Mouse (Mus musculus) gastrocnemius, adult 18-20 months (tissue): Measurements from ENCODE around the gene Baiap2l1. TPM values are rescaled to one million over a fixed set of nuclear protein-coding genes. Genes with fewer than 3 reads are reported as not detected.

Experiments used
- DNase-seq: peaks from one replicate; pipeline ENCODE4 v3.0.0; 2021; ENCODE audit warnings: low spot score
- total RNA-seq, 2 experiments: library from RNA; stranded (reverse); gene quantifications; 2 replicates each; pipeline ENCODE4 v1.2.3; 2021

Baiap2l1 gene
- total RNA-seq, 2 experiments from 2014 or later, result 0.37 to 0.52 TPM

DNA sequence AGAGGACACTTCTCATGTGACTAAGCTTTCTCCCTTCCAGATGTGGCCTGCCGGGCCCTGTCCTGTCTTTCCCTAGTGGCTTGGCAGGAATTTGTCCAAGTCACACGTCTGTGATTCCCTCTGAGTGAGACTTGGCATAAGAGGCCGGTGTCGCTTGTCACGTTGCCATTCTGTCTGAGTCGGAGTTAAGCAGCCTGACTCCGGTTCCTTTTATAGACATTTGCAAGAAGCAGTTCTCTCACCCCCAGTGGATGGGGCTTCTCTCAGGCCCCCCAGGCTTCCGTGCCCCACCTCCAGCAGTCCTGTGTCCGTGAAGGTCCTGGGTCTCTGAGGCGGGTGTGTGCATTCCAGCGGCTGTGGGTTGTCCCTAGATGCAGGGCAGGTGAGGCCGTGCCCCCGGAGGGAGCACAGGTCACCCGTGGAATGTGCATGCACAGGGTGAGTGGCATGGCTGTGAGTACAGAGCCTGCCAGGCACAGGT lies 99.7 kb downstream of the Baiap2l1 start:
- peak; percentile 83 for DNase-seq

GRCm38 (mm10) chr5:144257451-144258110 lies 100.3 kb downstream of the Baiap2l1 start:
- no peak for DNase-seq

DNA sequence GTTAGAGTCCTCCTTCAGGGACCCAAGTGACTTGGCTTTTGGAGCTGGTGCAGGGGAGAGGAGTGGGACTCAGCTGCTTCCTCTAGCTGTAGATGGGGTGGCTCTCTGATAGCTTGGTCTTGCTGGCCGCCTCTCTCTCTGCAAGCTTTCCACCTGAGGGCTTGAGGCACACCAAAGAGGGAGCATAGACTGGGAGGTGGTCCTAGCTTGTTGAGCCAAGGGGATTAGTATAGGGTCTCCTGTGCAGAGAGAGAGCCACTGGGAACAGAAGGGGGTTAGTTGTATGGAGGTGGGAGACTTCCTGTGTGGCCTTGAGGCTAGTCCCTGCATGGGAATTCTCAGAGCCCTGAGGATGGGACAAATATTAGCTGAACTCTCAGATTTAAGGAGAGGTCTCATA lies 101.0 kb downstream of the Baiap2l1 start:
- DNase-seq, result no peak

DNA sequence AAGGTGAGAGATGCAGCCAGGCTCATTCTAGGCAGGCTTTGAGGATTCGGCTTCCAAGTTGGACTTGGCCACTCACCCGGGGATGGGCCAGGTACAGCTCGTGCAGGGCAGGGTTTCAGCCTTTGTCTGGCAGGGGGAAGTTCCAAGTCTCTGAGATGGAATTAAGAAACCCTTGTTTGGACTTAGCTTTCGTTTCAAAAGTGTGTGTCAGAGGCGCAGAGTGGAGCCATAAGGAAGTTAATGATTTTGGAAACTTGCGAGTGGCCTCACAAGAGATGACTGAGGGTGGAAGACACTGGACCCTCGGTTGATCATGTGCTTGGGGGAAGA lies 101.4 kb downstream of the Baiap2l1 start:
- no peak for DNase-seq

DNA sequence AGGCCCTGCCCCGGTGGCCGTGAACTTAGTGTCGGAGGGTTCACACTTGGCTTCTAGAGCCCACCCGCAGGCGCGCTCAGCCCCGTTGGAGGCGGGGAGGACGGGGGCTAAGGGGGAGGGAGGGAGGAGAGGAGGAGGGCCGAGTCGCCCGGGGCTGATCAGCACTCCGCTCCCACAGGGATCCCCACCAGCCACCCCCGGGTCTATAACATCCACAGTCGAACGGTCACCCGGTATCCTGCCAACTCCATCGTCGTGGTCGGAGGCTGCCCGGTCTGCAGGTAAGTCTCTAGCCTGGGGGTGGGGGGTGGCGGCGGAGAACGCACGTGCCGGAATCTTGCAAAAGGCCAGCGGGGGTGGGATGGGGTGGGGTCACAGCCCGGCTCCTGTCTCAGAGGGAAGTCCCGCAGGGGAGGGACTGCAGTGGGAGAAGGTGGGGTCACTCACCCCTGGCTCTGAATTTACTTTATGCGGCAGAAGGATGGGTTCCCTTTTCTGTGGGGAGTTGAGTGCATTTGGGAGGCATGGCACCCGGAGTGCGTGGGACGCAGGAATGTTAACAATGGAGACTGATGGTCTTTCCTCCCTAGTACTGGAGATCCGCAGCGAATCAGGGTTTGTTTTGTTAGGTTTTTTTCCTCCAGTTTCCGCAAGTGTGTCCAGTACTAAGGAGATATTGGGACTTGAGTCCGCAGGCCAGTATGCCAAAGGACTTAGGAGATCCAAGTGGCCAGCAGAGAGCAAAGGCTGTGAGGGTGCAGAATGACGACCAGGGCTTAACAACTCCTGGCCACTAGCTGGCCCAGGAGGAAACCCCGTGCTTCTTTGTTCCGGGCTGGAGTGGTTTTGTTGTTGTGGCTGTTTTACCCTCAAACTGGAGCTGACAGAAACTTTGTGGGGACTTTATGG lies 102.0 kb downstream of the Baiap2l1 start:
- DNase-seq, result peak; percentile 46

DNA sequence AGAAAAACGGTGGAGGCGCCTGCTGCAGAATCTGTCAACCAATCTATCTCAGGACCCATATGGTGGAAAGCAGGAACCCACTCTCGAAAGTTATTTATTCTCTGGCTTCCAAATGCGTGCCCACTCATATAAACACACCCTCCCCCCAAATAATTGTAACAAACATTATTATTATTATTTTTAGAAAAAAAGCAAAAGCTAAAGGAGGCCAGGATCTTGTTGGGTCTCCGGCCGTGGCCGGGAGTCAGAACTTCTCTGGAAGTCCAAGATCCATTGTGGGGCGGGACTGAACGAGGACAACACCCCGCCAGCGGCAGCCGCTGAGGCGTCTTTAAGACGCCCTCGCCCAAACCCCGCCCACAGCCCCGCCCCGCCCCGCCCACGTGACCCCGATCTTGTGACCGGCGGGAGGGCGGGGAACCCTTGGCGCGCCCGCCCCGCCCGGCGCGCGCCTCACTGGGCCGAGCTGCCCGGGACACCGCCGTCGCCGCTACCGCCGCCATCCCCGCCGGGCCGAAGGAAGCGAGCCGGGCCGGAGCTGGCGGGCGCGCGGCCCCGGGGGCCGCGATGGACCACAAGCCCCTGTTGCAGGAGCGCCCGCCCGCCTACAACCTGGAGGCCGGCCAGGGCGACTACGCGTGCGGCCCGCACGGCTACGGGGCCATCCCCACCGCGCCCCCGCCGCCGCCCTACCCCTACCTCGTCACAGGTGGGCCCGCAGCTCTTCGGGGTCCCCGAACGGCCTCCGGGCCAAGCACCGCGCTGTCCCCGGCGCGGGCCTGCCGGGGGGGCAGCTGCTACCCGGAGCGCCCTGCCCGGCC lies 102.9 kb downstream of the Baiap2l1 start:
- peak; percentile 84 for DNase-seq

- DNase-seq, result peak; percentile 52
These were observed 103.6 kb downstream of the Baiap2l1 start for GRCm38 (mm10) chr5:144254122-144254810.

DNA sequence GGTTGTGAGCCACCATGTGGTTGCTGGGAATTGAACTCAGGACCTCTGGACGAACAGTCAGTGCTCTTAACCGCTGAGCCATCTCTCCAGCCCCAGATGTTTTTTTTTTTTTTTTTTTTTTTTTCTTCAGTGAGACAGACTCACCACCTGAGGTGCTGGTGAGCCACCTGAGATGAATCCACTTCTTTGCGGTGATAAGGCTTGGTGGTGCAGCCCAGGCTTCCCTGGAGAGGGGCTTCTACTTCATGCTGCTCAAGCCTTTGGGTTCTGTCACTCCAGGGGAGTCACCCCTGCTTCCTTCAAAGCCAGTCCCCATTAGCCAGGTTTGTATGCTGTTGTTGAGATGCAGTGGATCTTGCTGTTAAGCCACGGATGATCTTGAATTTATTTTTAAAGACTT lies 104.7 kb downstream of the Baiap2l1 start:
- DNase-seq, result no peak

- DNase-seq, result no peak
These were observed 105.9 kb downstream of the Baiap2l1 start for GRCm38 (mm10) chr5:144251876-144252577.

DNA sequence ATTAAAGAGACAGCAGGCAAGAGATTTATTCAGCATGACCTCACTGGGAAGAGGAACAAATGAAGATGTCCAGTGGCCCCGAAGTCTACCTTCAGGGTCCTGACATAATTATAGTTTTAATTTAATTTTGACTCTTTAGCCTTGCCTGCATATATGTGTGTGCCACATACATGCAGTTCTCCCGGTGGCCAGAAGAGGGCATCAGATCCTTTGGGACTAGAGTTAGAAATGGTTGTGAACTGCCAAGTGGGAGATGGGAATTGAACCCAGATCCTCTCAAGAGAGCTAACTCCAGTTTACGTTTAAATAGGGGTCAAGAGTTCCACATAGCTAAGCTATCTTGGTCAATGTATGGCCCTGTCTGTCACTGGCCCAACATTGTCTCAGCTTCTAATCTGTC lies 108.0 kb downstream of the Baiap2l1 start:
- no peak for DNase-seq

DNA sequence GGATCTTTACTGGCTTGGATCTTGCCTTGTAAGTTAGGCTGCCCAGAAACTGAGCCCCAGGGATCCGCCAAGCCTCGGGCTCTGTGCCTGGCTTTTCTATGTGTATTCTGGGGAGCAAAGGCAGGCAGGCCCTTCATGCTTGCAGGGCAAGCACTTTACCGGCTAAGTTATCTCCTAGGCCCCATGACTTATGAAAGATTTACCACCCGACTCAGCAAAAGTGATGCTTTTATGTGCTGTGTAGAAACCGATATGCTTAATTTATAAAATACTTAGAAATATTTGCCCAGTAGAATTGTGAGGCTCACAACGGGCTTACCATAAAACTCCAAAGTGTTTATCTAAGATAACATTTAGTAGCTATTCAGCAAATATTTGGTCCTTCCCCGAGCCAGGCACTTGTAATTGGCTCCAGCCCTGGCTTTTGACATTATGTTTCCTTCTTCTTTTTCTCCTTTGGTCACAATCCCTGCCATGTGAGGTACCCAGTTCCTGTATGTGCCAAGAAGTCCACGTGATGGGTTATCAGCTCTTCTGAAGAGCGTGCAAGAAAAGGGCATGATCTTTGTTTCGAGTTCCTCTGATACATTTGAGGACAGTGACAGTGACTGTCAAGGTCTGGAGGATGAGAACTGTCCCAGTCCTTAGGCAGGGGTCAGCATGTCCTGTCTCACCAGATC lies 109.9 kb downstream of the Baiap2l1 start:
- DNase-seq, result peak; percentile 11

- no peak for DNase-seq
These were observed 110.6 kb downstream of the Baiap2l1 start for GRCm38 (mm10) chr5:144247307-144247706.

DNA sequence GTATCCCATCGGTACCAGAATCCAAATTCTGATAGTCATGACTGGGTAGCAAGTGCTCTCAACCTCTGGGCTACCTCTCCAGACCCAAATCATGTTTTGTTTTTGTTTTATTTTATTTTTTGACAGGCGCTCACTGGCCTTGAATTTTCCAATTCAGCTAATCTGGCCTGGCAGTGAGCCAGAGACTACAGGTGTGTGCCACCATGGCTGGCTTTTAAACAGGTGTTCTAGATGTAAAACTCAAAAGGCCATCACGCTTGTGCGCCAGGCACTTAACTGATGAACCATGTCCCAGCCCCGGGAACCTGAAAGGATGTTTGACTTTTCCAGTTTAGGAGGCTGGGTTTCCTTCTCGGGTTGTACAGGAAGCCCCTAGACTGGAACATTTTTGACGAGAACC lies 111.2 kb downstream of the Baiap2l1 start:
- DNase-seq, result no peak

DNA sequence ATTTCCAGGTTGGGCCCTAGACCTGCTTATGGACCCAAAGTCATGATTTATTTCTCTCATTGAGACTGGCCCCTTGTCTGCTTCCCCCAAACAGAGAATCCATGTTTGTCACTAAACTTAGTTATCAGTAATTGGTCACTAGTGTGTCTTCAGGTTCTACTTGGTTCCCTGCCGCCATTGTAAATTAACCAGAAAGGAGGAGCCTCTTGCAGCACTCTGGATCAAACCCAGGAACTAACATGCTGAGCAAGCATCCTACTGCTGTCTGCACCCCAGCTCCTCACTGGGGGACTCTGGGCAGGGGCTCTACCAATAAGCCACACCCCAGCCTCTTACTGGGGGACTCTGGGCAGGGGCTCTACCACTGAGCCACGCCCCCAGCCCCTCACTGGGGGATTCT lies 112.3 kb downstream of the Baiap2l1 start:
- no peak for DNase-seq

GRCm38 (mm10) chr5:144243901-144244487 lies 113.9 kb downstream of the Baiap2l1 start, which contains the start of gene Bri3:
Bri3 (plus strand) TSS chr5:144244437.
- DNase-seq, result no peak

DNA sequence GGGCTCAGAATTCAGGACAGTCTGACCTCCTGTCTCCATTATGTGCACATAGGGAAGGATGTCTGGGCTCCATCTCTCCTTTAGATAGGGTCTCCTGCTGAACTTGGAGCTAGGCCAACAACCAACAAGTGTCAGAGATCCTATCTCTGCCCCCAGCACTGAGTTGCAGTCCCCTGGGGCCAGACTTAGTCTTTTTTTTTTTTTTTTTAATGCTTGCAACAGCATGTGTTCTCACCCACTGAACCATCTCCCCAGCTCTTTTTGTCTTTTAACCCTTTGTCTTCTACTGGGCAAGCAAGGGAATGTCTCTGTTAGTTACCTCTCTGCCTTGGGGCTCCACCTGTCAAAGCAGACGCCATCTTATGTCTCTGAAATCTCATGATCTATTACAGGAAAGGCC lies 118.9 kb downstream of the Baiap2l1 start:
- no peak for DNase-seq

DNA sequence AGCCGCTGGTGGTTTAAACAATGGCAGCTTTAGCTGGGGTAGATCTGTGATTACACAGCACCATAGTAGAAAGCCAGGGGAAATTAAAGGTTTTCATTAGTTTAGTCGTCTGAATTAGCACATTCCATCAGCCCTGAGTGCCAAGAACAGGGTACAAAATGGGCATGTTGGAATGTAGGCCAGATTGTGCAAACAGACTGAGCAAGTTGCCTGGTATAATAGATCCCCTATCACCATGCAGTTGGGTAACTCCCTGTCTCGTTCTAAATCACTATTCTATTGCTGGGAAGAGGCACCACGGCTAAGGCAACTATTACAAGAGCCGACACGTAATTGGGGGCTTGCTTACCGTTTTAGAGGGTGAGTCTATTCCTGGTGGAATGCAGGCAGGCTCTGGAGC lies 123.2 kb downstream of the Baiap2l1 start:
- DNase-seq, result no peak

DNA sequence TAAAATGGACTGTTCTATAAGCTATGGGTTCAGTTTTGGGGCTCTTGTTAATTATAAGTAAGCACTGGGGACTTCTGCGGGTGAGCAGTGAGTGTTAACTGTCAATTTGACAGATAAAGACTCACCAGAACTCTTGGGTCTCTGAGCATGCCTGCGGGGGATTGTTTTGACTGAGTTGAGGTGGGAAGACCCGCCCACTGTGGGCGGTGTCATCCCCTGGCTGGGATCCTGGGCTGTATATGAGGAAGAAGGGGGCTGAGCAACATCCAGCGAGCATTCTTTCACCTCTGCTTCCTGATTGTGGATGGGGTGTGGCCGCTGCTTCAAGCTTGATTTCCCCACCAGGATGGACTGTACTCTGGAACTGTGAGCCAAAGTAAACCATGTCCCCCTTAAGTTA lies 123.7 kb downstream of the Baiap2l1 start:
- no peak for DNase-seq

DNA sequence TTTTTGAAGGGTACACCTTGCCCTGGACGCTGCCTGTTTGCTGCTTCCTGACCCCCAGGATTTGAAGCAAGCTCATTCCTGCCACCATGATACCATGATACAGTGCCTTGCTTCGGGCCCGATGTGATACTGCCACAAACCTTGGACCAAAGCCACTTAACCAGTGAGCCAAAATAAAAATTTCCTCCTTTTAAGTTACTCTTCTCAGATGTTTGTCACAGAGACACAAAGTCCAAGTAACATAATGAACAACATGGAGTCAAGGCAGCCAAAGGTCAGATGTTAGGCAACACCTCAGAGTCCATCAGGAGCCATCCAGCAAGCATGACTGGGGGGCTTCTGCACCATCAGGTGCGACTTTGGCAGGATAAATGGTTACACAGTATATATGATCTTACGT lies 125.4 kb downstream of the Baiap2l1 start:
- no peak for DNase-seq

DNA sequence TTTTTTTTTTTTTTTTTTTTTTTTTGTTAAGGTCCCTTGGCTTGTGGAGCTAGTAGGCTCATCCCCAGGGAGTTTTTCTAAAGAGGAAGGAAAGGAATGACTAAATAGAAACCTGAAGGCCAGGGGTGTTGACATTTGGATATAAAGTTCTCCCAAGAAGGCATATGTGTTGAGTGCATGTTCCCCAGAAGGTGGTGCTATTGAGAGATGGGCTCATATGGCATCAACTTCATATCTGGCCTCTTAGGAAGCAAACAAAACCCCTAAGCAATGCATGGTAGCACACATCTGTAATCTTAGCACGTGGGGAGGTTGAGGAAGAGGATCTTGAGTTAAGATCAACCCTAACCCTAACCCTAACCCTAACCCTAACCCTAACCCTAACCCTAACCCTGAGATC lies 126.5 kb downstream of the Baiap2l1 start:
- DNase-seq, result no peak
